Mouse (Mus musculus) retina, postnatal 7 days (tissue): Measurements from ENCODE around the gene Lyrm9.
A peak's percentile ranks its signal among the peaks of the same experiment; 100 is the strongest.

Experiments used
- DNase-seq: peaks from one replicate; pipeline ENCODE4 v3.0.0-alpha.2; 2012; ENCODE audit warnings: low read depth, low spot score

Lyrm9 gene

GRCm38 (mm10) chr11:78826442-78827013 lies at the start of gene Lyrm9:
Lyrm9 (plus strand) TSS chr11:78826584.
- DNase-seq: peak; percentile 93

- no peak for DNase-seq
Observed at GRCm38 (mm10) chr11:78777851-78778680, 48.3 kb upstream of the Lyrm9 start.

- DNase-seq: no peak
Observed at GRCm38 (mm10) chr11:78780002-78780401, 46.4 kb upstream of the Lyrm9 start.

- no peak for DNase-seq
Observed at GRCm38 (mm10) chr11:78780571-78780970, 45.8 kb upstream of the Lyrm9 start.

- no peak for DNase-seq
Observed at GRCm38 (mm10) chr11:78782326-78782725, 44.1 kb upstream of the Lyrm9 start.

- peak; percentile 53 for DNase-seq
Observed at GRCm38 (mm10) chr11:78782791-78783347, 43.5 kb upstream of the Lyrm9 start.

- DNase-seq: no peak
Observed at GRCm38 (mm10) chr11:78786013-78786431, 40.4 kb upstream of the Lyrm9 start.

- DNase-seq: no peak
Observed at GRCm38 (mm10) chr11:78789370-78790060, 36.9 kb upstream of the Lyrm9 start.

- no peak for DNase-seq
Observed at GRCm38 (mm10) chr11:78791582-78791981, 34.8 kb upstream of the Lyrm9 start.

- no peak for DNase-seq
Observed at GRCm38 (mm10) chr11:78792055-78792454, 34.3 kb upstream of the Lyrm9 start.

- DNase-seq: no peak
Observed at GRCm38 (mm10) chr11:78792465-78792864, 33.9 kb upstream of the Lyrm9 start.

- no peak for DNase-seq
Observed at GRCm38 (mm10) chr11:78793116-78793515, 33.3 kb upstream of the Lyrm9 start.

- DNase-seq: no peak
Observed at GRCm38 (mm10) chr11:78796072-78796729, 30.2 kb upstream of the Lyrm9 start.

GRCm38 (mm10) chr11:78801094-78801493 lies 25.3 kb upstream of the Lyrm9 start:
- no peak for DNase-seq

GRCm38 (mm10) chr11:78803587-78804316 lies 22.6 kb upstream of the Lyrm9 start:
- peak; percentile 54 for DNase-seq

- DNase-seq: no peak
Observed at GRCm38 (mm10) chr11:78804551-78804950, 21.8 kb upstream of the Lyrm9 start.

- DNase-seq: no peak
Observed at GRCm38 (mm10) chr11:78805198-78805597, 21.2 kb upstream of the Lyrm9 start.

- no peak for DNase-seq
Observed at GRCm38 (mm10) chr11:78805691-78806137, 20.7 kb upstream of the Lyrm9 start.

GRCm38 (mm10) chr11:78807341-78808108 lies 18.9 kb upstream of the Lyrm9 start:
- no peak for DNase-seq

GRCm38 (mm10) chr11:78809398-78809797 lies 17.0 kb upstream of the Lyrm9 start:
- DNase-seq: no peak
